Mouse (Mus musculus) lung, embryonic 15.5 days (tissue): ENCODE measurements around the gene Gm10722. TPM values are rescaled to one million over a fixed set of nuclear protein-coding genes. Genes with fewer than 3 reads are reported as not detected.
"Not testable (repeated sequence)": the region's sequence is repeated elsewhere in the genome, so short reads cannot be mapped to it uniquely, and the experiment has no call there.

ENCODE experiments used
- ATAC-seq: fragments of 200-750 bp; cut with Nextera tagmentation; 2 replicates; pipeline ENCODE4 v1.8.0; 2017; ENCODE audit warnings: moderate number of reproducible peaks, borderline replicate concordance; ENCODE audit not compliant: low FRiP score, low TSS enrichment; ENCODE audit errors: extremely low read depth
- H3K27ac ChIP-seq: fragments of 300-500 bp; sonication (generic); 2 replicates; pipeline ENCODE4 v1.5.1; 2015; ENCODE audit warnings: moderate library complexity, mild to moderate bottlenecking, inconsistent platforms
- H3K27me3 ChIP-seq: fragments of 300-500 bp; sonication (generic); 2 replicates; pipeline ENCODE4 v1.6.1; 2015; ENCODE audit warnings: inconsistent platforms
- H3K36me3 ChIP-seq: fragments of 300-500 bp; sonication (generic); 2 replicates; pipeline ENCODE4 v1.6.1; 2015; ENCODE audit warnings: inconsistent platforms
- H3K4me1 ChIP-seq: fragments of 300-500 bp; sonication (generic); 2 replicates; pipeline ENCODE4 v1.6.1; 2015; ENCODE audit warnings: inconsistent platforms
- H3K4me2 ChIP-seq: fragments of 300-500 bp; sonication (generic); 2 replicates; pipeline ENCODE4 v1.6.1; 2015; ENCODE audit warnings: inconsistent platforms, mild to moderate bottlenecking, moderate library complexity
- H3K4me3 ChIP-seq: fragments of 300-500 bp; sonication (generic); 2 replicates; pipeline ENCODE4 v1.5.1; 2015; ENCODE audit warnings: mild to moderate bottlenecking, inconsistent platforms
- H3K9ac ChIP-seq: fragments of 300-500 bp; sonication (generic); 2 replicates; pipeline ENCODE4 v1.6.1; 2015; ENCODE audit warnings: inconsistent platforms
- H3K9me3 ChIP-seq: fragments of 300-500 bp; sonication (generic); 2 replicates; pipeline ENCODE4 v1.6.1; 2016; ENCODE audit warnings: inconsistent platforms
- WGBS: fragments of 180-500 bp; shearing (Covaris S2); methylation state at CpG from one replicate; pipeline ENCODE4 v1.1.7; 2015; 5-methylcytosine and 5-hydroxymethylcytosine counted together
- microRNA-seq: library from miRNA; unstranded; fragments of <30 nt; microRNA quantifications from one replicate; pipeline ENCODE4, GENCODE M21; 2016
- polyA plus RNA-seq: library from polyadenylated mRNA; unstranded; fragments of >200 nt; fragmentation: Nextera tagmentation; extraction: Ambion mirVana; gene quantifications from 2 replicates; pipeline ENCODE4 v1.2.1, GENCODE M21; 2015

Gm10722 gene
- polyA plus RNA-seq, 1 experiment from 2014 or later, result not detected

GRCm38 (mm10) chr9:3029276-3030000 lies 28.7 kb downstream of the Gm10722 start:
- not testable (repeated sequence) for ATAC-seq, H3K27me3 ChIP-seq, H3K4me1 ChIP-seq, H3K9ac ChIP-seq, H3K27ac ChIP-seq, H3K9me3 ChIP-seq, H3K4me2 ChIP-seq, H3K36me3 ChIP-seq, H3K4me3 ChIP-seq
- 64% methylated on average over 14 of the region's 16 CpGs for WGBS

- H3K9ac ChIP-seq, H3K36me3 ChIP-seq: not testable (repeated sequence)
- 0 out of 2 replicates have a peak, but pooled peaks have one; percentile 43 for ATAC-seq
These were observed 30.1 kb downstream of the Gm10722 start for GRCm38 (mm10) chr9:3030677-3031318.

GRCm38 (mm10) chr9:3034299-3034698 lies 33.6 kb downstream of the Gm10722 start, which contains the start of gene Gm17535:
Gene Gm17535, plus strand, starts transcription at chr9:3034599.
- not testable (repeated sequence) for H3K9ac ChIP-seq, H3K4me3 ChIP-seq, H3K4me1 ChIP-seq, H3K9me3 ChIP-seq, H3K27me3 ChIP-seq, H3K4me2 ChIP-seq, H3K36me3 ChIP-seq, H3K27ac ChIP-seq, ATAC-seq
- 53% methylated on average over 1 of the region's 8 CpGs for WGBS

More at GRCm38 (mm10) chr9:3030677-3031318, 30.1 kb downstream of the Gm10722 start:
- 74% methylated on average over 3 of the region's 10 CpGs for WGBS
- not testable (repeated sequence) for H3K4me3 ChIP-seq, H3K4me1 ChIP-seq, H3K27ac ChIP-seq, H3K9me3 ChIP-seq, H3K4me2 ChIP-seq, H3K27me3 ChIP-seq

- not testable (repeated sequence) for ATAC-seq, H3K9ac ChIP-seq
- 74% methylated on average over 8 of the region's 8 CpGs for WGBS
These were observed 35.9 kb downstream of the Gm10722 start, which contains the start of gene Gm10715 for GRCm38 (mm10) chr9:3036577-3036976. Gene Gm10715, plus strand, starts transcription at chr9:3036877.

GRCm38 (mm10) chr9:3038161-3038560 lies 37.4 kb downstream of the Gm10722 start:
- not testable (repeated sequence) for H3K4me1 ChIP-seq

More at GRCm38 (mm10) chr9:3036577-3036976, 35.9 kb downstream of the Gm10722 start, which contains the start of gene Gm10715:
- H3K36me3 ChIP-seq, H3K4me3 ChIP-seq, H3K27ac ChIP-seq, H3K4me2 ChIP-seq, H3K9me3 ChIP-seq, H3K27me3 ChIP-seq, H3K4me1 ChIP-seq: not testable (repeated sequence)

More at GRCm38 (mm10) chr9:3038161-3038560, 37.4 kb downstream of the Gm10722 start:
- H3K9me3 ChIP-seq, H3K9ac ChIP-seq, H3K27me3 ChIP-seq, ATAC-seq, H3K4me2 ChIP-seq, H3K27ac ChIP-seq, H3K4me3 ChIP-seq, H3K36me3 ChIP-seq: not testable (repeated sequence)
- WGBS, result 70% methylated on average over 4 of the region's 4 CpGs

Small RNA genes within 50 kb of the gene (microRNA-seq; reads per million reads assigned to microRNA genes)
- gene Mir101c, result not detected

Other genes with a start within 250 kb of the Gm10722 start
- not detected in 2 replicates for gene Gm11168, start 2.4 kb downstream of the Gm10722 start, polyA plus RNA-seq
- 0.26 TPM in 1 of 2 replicates, not detected in the other for gene Gm10721, start 12.2 kb downstream of the Gm10722 start, polyA plus RNA-seq
- gene Gm10720, start 14.7 kb downstream of the Gm10722 start, polyA plus RNA-seq, result not detected in 2 replicates
- 0.28 TPM in 1 of 2 replicates, not detected in the other for gene Gm10719, start 16.5 kb downstream of the Gm10722 start, polyA plus RNA-seq
- 0.36 TPM in 1 of 2 replicates, not detected in the other for gene Gm10718, start 22.6 kb downstream of the Gm10722 start, polyA plus RNA-seq
- gene Gm10717, start 24.5 kb downstream of the Gm10722 start, polyA plus RNA-seq, result 0.44 TPM in 1 of 2 replicates, not detected in the other
- not detected in 2 replicates for gene Gm17535, start 33.7 kb downstream of the Gm10722 start, polyA plus RNA-seq
- not detected in 2 replicates for gene Gm10715, start 36.0 kb downstream of the Gm10722 start, polyA plus RNA-seq